Mouse (Mus musculus) splenic B cell, adult 2 months (primary cell): Measurements from ENCODE around the gene Cgn.

Source experiments
- DNase-seq: peaks from one replicate; pipeline ENCODE4 v3.0.0-alpha.2; 2011; ENCODE audit warnings: low read depth, low spot score
- H3K27me3 ChIP-seq: 2 replicates; pipeline ENCODE4 v1.6.1; 2012; ENCODE audit warnings: mild to moderate bottlenecking, low read length, moderate library complexity, mixed read lengths; ENCODE audit not compliant: control insufficient read depth, poor library complexity, insufficient read depth, severe bottlenecking
- H3K36me3 ChIP-seq: 2 replicates; pipeline ENCODE4 v1.6.1; 2012; ENCODE audit warnings: mild to moderate bottlenecking, low read length, moderate library complexity, mixed read lengths; ENCODE audit not compliant: control insufficient read depth, poor library complexity, insufficient read depth, severe bottlenecking

The Cgn gene

GRCm38 (mm10) chr3:94808296-94808695 is 22.0 kb upstream of the Cgn start:
- Histone ChIP-seq H3K27me3 (no peaks in the 10 kb centered on the region), H3K36me3 (no peaks in the 10 kb centered on the region)
- DNase-seq, result no peak

DNA sequence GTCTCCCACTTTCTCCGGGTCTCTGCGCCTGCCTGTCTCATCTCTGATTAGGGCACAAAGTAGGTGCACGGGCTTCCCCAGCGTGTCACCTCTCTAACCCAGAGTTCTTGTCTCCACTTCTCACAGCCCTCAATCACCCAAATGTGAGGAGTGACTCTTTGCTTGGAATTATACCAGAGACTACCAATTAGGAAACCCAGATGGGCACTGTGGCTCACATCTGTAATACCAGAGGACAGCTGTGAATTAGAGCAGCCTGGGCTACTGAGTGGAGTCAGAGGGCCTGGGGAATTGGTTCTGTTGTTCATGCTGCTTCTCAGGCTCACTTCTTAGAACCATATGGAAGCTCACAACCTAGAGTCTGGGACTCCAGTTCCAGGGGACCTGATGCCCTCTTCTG is 18.7 kb upstream of the Cgn start:
- no peak for DNase-seq
- no peaks in the 10 kb centered on the region for H3K27me3 ChIP-seq
- no peaks in the 10 kb centered on the region for H3K36me3 ChIP-seq

- no peaks in the 10 kb centered on the region for H3K27me3 ChIP-seq
- H3K36me3 ChIP-seq, result no peaks in the 10 kb centered on the region
- no peak for DNase-seq
Measured at GRCm38 (mm10) chr3:94804146-94804545, 17.9 kb upstream of the Cgn start.

DNA sequence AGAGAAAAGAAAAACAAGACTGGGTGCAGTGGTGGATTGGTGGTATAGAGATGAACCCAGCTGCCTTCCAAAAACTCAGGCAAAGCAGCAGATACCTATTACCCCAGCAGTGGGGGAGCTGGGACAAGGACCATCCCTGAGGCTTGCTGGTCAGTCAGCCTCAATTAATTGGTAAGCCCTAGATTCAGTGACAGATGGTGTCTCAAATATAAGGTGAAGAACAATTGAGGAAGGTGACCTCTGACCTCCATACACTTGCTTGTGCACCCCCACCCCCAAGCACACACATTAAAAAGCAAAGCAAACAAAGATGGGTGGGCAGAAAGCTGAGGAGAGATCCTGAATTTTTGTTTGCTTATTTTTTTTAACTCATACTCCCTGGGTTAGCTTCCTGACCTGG is 9.9 kb upstream of the Cgn start:
- DNase-seq, result no peak
- Histone ChIP-seq H3K27me3 (no peaks in the 10 kb centered on the region), H3K36me3 (no peaks in the 10 kb centered on the region)

- Histone ChIP-seq H3K27me3 (no peaks in the 10 kb centered on the region), H3K36me3 (no peaks in the 10 kb centered on the region)
- no peak for DNase-seq
Measured at GRCm38 (mm10) chr3:94795596-94796140, 9.4 kb upstream of the Cgn start.

GRCm38 (mm10) chr3:94794359-94794758 is 8.1 kb upstream of the Cgn start:
- no peak for DNase-seq
- Histone ChIP-seq H3K27me3 (no peaks in the 10 kb centered on the region), H3K36me3 (no peaks in the 10 kb centered on the region)

- no peak for DNase-seq
- H3K27me3 ChIP-seq, result no peaks in the 10 kb centered on the region
Measured at GRCm38 (mm10) chr3:94793672-94794071, 7.4 kb upstream of the Cgn start.

GRCm38 (mm10) chr3:94792258-94792657 is 6.0 kb upstream of the Cgn start:
- no peak for DNase-seq
- Histone ChIP-seq H3K36me3 (no peaks in the 10 kb centered on the region), H3K27me3 (no peaks in the 10 kb centered on the region)

More at GRCm38 (mm10) chr3:94793672-94794071, 7.4 kb upstream of the Cgn start:
- H3K36me3 ChIP-seq, result no peaks in the 10 kb centered on the region

GRCm38 (mm10) chr3:94789516-94789915 is 3.2 kb upstream of the Cgn start:
- Histone ChIP-seq H3K27me3 (no peaks in the 10 kb centered on the region), H3K36me3 (no peaks in the 10 kb centered on the region)
- no peak for DNase-seq

DNA sequence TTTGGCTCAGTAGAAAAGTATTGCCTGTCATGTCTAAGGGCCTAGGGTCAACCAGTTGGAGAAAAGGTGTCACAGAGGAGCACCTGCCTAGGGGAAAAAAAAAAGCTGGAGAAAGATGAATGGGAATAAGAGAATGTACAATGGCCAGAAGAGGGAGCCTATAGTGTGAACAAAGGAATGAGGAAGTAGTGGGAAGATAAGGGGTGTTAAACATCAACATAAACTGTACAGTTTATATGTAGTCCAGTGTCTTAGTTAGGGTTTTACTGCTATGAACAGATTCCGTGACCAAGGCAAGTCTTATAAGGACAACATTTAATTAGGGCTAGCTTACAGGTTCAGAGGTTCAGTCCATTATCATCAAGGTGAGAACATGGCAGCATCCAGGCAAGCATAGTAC is 2.8 kb upstream of the Cgn start:
- no peaks in the 10 kb centered on the region for H3K36me3 ChIP-seq
- no peaks in the 10 kb centered on the region for H3K27me3 ChIP-seq
- no peak for DNase-seq

DNA sequence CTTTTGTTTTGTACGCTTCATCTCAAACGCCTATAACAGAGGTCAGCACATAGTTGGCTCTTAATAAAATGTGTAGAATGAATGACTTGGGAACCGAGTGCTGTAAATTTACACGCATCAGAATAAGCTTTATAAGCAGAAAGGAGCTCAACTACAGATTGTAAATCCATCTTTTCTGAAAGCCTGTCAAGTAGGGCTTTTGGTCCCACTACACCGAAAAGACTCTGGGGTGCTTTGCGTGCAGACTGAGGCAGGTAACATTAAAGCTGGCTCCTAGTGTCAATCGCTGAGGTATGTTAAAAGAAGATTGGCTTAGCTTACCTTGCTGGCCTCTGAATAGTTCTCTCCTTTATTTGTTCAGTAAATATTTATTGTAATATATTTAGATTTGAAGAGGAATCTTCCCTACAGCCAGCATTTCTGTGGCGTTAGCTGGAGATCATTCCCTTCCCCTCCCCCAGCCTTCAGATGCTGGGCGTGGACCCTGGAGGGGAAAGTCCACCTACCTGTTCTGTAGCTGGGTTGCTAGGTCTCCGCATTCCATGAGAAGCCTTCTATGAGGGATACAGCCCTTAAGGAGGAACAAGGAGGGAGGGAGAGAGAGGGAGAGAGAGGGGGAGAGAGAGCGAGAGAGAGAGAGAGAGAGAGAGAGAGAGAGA is 959 bp upstream of the Cgn start:
- DNase-seq, result peak; percentile 11
- Histone ChIP-seq H3K27me3 (no peaks in the 10 kb centered on the region), H3K36me3 (no peaks in the 10 kb centered on the region)

GRCm38 (mm10) chr3:94785958-94786357 is 334 bp downstream of the Cgn start:
- peak; percentile 3 for DNase-seq
- Histone ChIP-seq H3K27me3 (no peaks in the 10 kb centered on the region), H3K36me3 (no peaks in the 10 kb centered on the region)

- no peaks in the 10 kb centered on the region for H3K27me3 ChIP-seq
- no peak for DNase-seq
Measured at GRCm38 (mm10) chr3:94784171-94784701, 2.1 kb downstream of the Cgn start.

GRCm38 (mm10) chr3:94783462-94783931 is 2.8 kb downstream of the Cgn start:
- Histone ChIP-seq H3K36me3 (no peaks in the 10 kb centered on the region), H3K27me3 (no peaks in the 10 kb centered on the region)
- DNase-seq, result no peak

More at GRCm38 (mm10) chr3:94784171-94784701, 2.1 kb downstream of the Cgn start:
- no peaks in the 10 kb centered on the region for H3K36me3 ChIP-seq

DNA sequence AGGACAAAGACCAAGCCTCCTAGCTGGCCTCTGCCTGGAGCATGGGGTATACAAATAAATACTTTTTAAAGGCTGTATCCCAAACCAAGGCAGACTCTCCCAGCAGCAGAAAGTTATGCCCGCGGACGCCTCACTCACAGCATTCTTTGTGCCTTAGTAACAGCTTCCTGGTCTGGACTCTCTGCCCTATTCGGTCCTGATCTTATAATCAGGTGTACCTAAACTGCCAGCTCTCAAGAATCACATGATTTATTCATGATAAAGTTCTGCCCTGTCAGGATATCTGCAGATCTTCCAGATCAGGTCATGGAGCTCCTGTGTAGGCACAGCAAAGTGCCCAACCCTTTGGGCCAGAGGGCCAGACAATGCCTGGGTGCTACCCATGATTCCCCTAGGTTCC is 3.4 kb downstream of the Cgn start:
- no peak for DNase-seq
- H3K27me3 ChIP-seq, result no peaks in the 10 kb centered on the region
- no peaks in the 10 kb centered on the region for H3K36me3 ChIP-seq
